Mouse (Mus musculus): ENCODE data around the gene Rhd.
"Not testable (repeated sequence)": the region's sequence is repeated elsewhere in the genome, so short reads cannot be mapped to it uniquely, and the experiment has no call there.

Gene Rhd

DNA sequence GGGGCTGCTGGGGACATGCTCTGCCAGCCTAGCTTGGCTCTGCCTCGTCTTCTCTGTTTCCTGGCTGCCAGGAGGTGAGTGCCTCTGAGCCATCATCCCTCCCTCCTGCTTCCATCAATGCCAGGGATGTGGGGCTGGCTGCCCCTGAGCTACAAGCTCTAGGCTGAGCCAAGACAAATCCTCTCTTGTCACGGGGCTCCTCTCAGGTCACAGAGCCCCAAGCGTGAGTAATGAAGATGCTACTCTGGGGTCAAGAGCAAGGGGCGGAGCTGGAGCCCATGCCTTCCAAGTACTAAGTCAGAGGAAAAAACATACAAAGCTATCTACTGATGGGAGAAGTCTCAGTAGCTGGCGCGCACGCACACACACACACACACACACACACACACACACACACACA, 38.7 kb downstream of the Rhd start:
- in situ Hi-C loops (cut with MboI, MseI): no loop called here

DNA sequence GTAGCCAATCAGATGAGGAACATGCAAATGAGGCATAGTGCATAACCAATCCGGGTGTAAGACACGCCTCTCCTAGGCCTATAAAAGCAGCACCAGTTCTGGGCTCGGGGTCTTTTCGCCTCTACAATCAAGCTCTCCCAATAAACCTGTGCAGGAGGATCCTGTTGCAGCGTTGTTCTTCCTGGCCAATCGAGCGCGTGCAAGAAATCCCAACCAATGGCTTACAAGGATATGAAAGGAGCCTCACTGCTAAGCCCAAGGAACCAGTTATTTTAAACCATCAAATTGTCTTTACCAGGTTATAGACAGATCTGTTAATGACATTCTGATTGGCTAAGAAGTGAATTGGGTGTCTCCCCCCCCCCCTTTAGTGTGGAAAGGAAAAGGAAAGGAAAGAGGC, 47.1 kb downstream of the Rhd start:
- in situ Hi-C loops (cut with MboI, MseI): not testable (repeated sequence)

- in situ Hi-C loops (cut with MboI, MseI): no loop called here
Observed at GRCm38 (mm10) chr4:134913413-134913812, 49.1 kb downstream of the Rhd start.

- in situ Hi-C loops (cut with MboI, MseI): no loop called here
Observed at GRCm38 (mm10) chr4:134914122-134914863, 50.0 kb downstream of the Rhd start.

DNA sequence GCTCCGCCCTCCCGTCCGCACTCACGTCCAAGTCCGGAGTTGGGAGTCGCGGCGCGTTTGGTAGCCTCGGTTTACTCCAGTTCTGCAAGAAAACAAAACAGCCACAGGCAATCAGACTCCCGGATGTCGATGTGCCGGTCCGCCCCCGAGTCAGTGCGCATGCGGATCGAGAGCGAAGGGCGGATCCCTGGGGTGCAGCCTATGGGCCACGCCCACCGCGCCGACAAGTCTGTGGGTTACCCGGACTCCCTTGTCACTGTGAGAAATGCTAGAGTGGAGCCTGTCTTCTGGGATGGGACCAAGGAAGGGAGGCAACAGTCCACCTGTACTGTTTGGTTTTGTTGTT, 50.5 kb downstream of the Rhd start, which contains the start of gene Tmem50a:
Gene Tmem50a, minus strand, starts transcription at position 161 of the 346 bp plus-strand sequence.
- in situ Hi-C loops (cut with MboI, MseI): loop anchor here (5.0 kb wide), 1 partner anchor 808 kb away; no protein-coding TSS in a partner anchor

- in situ Hi-C loops (cut with MboI, MseI): loop anchor here (5.0 kb wide), 1 partner anchor 808 kb away; no protein-coding TSS in a partner anchor
Observed at GRCm38 (mm10) chr4:134915223-134916050, 51.1 kb downstream of the Rhd start.

DNA sequence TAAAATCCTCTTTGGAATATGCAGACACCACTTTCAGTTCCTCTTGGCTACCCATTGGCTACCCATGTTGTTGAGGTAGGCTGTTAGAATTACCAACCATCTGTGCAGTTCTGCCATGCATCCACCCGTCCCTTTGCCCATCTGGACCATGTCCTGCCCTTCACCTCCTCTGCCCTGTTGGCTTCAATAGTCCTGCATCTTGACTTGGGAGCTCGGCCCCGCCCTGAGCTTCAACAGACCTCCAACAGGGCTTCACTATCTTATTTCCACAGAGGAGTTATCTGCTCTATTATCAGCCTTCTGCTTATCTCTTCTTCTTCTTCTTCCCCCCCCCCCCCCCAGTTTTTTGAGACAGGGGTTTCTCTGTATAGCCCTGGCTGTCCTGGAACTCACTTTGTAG, 52.9 kb downstream of the Rhd start:
- in situ Hi-C loops (cut with MboI, MseI): loop anchor here (5.0 kb wide), 1 partner anchor 810 kb away; no protein-coding TSS in a partner anchor

- in situ Hi-C loops (cut with MboI, MseI): loop anchor here (5.0 kb wide), 1 partner anchor 811 kb away; no protein-coding TSS in a partner anchor
Observed at GRCm38 (mm10) chr4:134918381-134918780, 54.0 kb downstream of the Rhd start.

- in situ Hi-C loops (cut with MboI, MseI): loop anchor here (5.0 kb wide), 1 partner anchor 813 kb away; no protein-coding TSS in a partner anchor
Observed at GRCm38 (mm10) chr4:134919733-134920540, 55.6 kb downstream of the Rhd start.

DNA sequence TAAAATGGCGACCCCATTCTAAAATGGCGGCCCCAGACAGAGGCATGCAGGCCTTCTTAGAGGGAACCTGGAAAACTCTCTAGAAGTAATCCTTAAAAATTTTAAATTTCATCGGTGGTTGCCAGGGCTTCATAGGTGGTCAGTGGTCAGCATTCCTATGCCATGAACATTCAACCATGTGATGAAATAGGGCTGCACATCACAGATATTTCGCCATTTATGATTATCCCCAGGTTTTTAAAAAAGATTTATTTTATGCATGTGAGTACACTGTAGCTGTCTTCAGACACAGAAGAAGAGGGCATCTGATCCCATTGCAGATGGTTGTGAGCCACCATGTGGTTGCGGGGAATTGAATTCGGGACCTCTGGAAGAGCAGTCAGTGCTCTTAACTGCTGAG, 56.3 kb downstream of the Rhd start:
- in situ Hi-C loops (cut with MboI, MseI): no loop called here

DNA sequence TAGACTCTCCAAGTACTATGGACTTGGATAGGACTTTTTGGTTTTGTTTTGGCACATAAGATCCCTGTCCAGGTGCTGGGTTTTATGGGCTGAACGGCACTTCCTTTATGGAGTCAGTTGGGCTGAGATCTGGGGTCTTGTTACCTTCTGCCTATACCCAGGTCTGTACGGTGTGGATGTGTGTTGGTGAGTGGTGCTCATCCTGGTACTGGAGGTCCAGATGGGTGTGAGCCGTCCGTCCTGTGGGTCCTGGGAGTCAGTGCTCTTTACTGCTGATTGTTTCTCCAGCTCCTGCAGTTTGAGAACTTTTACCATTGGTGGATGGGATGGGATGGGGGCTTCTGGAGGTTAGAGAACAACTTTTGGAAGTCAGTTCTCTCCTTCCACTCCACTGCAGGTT, 57.4 kb downstream of the Rhd start:
- in situ Hi-C loops (cut with MboI, MseI): no loop called here

DNA sequence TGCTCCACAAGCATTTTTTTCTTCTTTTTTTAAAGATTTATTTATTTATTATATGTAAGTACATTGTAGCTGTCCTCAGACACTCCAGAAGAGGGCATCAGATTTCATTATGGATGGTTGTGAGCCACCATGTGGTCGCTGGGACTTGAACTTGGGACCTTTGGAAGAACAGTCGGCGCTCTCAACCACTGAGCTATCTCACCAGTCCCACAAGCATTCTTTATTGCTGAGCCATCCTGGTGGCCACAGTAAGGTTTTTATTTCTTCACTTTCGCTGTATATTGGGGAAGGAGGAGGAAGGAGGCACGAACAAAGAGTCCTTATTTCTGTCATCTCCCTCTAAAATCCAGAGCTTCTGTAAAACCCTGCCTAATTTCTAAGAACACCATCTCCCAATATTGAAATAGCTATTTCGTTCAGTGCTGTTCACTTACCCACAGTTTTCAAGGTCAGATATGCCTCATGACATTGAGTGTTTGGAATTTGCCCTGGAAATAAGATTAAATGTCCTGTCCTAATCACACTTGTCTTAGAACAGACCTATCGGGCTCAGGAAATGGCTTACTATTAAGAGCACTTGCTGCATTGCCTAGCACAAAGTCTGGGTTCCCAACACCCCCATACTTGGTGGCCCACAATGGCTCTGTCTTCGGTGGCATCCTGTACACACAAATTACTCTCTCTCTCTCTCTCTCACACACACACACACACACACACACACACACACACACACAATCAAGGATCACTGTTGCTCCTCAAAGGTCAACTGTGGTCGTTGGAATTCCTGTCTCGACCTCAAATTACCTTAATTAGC, 58.0 kb downstream of the Rhd start:
- in situ Hi-C loops (cut with MboI, MseI): no loop called here

- in situ Hi-C loops (cut with MboI, MseI): no loop called here
Observed at GRCm38 (mm10) chr4:134922925-134923244, 58.5 kb downstream of the Rhd start.

DNA sequence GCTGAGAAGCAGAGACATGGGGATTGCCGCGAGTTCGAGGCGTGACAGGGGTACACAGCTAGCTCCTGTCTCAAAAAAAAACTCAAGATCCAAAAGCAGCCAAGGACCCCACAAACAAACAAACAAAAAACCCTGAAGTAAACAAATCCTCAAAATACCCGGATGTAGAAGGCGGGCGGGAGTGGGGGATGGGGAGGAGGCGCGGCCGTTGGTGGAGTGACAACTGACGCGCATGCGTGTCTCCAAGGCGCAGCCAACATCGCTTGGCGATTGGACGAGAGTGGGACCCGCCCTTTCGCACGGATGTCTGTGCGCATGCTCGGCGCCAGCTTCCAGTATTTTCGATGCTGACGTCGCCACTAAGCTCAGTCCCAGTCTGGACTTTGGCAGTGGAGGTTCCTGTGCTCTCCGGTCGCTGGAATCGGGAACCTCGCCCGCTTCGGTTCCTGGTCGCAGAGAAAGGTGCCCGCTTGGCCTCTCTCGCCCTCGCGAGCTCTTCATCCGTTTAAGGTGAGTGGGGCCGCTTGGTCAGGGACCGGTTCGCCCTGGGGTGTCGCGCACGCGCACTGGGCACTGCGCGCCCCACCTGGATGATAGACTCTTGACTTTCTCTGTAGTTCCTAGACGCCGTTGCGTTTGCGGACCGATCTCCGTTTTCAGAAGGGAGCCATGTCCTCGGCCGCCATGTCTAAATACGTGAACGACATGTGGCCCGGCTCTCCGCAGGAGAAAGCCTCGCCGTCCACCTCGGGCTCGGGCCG, 59.1 kb downstream of the Rhd start, which contains the start of gene Rsrp1:
Gene Rsrp1, plus strand, starts transcription at position 335 of the 761 bp plus-strand sequence.
- in situ Hi-C loops (cut with MboI, MseI): no loop called here

- in situ Hi-C loops (cut with MboI, MseI): no loop called here
Observed at GRCm38 (mm10) chr4:134924019-134924741, 59.8 kb downstream of the Rhd start.

DNA sequence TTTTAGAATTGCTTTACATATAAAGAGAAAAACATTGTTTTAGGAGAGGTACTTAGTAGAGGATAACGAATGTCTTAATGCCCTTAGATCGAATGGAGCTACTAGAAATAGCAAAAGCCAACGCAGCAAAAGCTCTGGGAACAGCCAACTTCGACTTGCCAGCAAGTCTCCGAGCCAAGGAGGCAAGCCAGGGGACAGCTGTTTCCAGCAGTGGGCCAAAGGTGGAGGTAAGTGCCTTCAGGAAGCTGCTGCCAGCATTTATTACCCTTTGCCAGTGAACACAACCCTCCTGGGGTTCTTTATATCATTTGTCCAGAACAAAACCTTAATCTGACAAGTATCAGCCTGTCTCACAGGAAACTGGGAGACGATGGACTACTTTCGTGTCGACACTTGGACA, 60.9 kb downstream of the Rhd start:
- in situ Hi-C loops (cut with MboI, MseI): no loop called here

DNA sequence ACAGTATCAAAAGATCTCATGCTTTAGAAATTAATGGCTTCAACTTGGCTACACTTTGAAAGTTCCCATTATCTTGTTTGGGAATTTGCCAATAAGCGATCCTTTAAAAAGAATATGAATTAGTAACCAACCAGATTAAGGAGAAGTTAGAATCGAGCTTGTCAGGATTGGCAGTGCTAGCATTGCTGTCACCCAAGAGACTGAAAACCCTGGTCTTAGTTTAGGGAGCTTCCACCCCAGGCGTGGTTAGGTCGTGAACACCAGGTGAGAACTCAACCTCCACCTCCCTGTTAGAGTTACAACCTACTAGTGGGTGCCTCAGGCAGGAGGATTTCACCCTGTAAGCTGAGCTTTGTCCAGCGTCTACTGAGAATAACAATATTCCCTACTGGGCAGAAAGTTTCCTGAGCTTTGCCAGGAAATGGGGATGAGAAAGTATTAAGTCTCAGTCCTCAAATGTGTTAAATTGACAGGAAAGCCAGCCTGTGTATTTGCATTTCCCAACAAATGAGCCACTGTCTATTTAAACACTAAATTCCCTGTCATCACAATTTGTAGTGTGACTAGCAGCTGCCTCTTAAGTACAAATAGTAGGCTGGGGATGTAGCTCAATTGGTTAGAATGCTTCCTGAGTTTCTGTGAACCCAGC, 63.6 kb downstream of the Rhd start:
- in situ Hi-C loops (cut with MboI, MseI): no loop called here

- in situ Hi-C loops (cut with MboI, MseI): no loop called here
Observed at GRCm38 (mm10) chr4:134928464-134928836, 64.1 kb downstream of the Rhd start.

DNA sequence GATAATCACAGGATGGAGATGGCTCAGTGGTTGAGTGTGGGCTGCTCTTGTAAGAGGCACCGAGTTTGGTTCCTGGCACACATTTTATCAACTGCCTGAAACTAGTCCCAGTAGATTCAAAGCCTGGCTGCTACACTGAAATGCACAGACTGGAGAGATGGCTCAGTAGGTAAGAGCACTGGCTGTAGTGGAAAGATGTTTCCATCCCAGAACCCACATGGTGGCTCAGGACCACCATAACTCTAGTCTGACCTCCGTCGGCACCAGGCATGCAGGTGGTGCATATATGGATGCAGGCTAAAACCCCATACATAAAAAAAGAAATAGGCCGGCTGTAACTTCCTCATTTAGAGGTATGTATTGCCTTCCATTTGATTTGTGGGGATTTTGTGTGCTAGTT, 65.2 kb downstream of the Rhd start:
- in situ Hi-C loops (cut with MboI, MseI): no loop called here

Data from T-helper 1 cell (primary cell).